Mouse (Mus musculus) stomach, embryonic 15.5 days (tissue): ENCODE data around the gene D5Ertd579e. TPM values are rescaled to one million over a fixed set of nuclear protein-coding genes. Genes with fewer than 3 reads are reported as not detected.

Source experiments
- ATAC-seq: fragments of 200-750 bp; cut with Nextera tagmentation; 2 replicates; pipeline ENCODE4 v1.8.0; 2017; ENCODE audit warnings: low read depth, moderate number of reproducible peaks, moderate TSS enrichment; ENCODE audit not compliant: insufficient read depth, low FRiP score
- H3K27ac ChIP-seq: fragments of 300-500 bp; sonication (generic); 2 replicates; pipeline ENCODE4 v1.5.1; 2015; ENCODE audit warnings: mild to moderate bottlenecking, inconsistent platforms
- H3K27me3 ChIP-seq: fragments of 300-500 bp; sonication (generic); replicated peaks from 2 replicates; pipeline ENCODE4 v1.6.1; 2015; ENCODE audit warnings: inconsistent platforms
- H3K36me3 ChIP-seq: fragments of 300-500 bp; sonication (generic); 2 replicates; pipeline ENCODE4 v1.6.1; 2015; ENCODE audit warnings: inconsistent platforms
- H3K4me1 ChIP-seq: fragments of 300-500 bp; sonication (generic); 2 replicates; pipeline ENCODE4 v1.6.1; 2015; ENCODE audit warnings: inconsistent platforms
- H3K4me2 ChIP-seq: fragments of 300-500 bp; sonication (generic); 2 replicates; pipeline ENCODE4 v1.6.1; 2015; ENCODE audit warnings: mild to moderate bottlenecking, inconsistent platforms
- H3K4me3 ChIP-seq: fragments of 300-500 bp; sonication (generic); replicated peaks from 2 replicates; pipeline ENCODE4 v1.5.1; 2015; ENCODE audit warnings: inconsistent platforms
- H3K9ac ChIP-seq: fragments of 300-500 bp; sonication (generic); 2 replicates; pipeline ENCODE4 v1.6.1; 2015; ENCODE audit warnings: inconsistent platforms
- H3K9me3 ChIP-seq: fragments of 300-500 bp; sonication (generic); 2 replicates; pipeline ENCODE4 v1.6.1; 2016; ENCODE audit warnings: inconsistent platforms
- WGBS: fragments of 180-500 bp; shearing (Covaris S2); methylation state at CpG from one replicate; pipeline ENCODE4 v1.1.7; 2015; 5-methylcytosine and 5-hydroxymethylcytosine counted together
- polyA plus RNA-seq: library from polyadenylated mRNA; unstranded; fragments of >200 nt; fragmentation: Nextera tagmentation; extraction: Ambion mirVana; gene quantifications from 2 replicates; pipeline ENCODE4 v1.2.1, GENCODE M21; 2015

The D5Ertd579e gene
- polyA plus RNA-seq, 1 experiment from 2014 or later, result 20.0 TPM

DNA sequence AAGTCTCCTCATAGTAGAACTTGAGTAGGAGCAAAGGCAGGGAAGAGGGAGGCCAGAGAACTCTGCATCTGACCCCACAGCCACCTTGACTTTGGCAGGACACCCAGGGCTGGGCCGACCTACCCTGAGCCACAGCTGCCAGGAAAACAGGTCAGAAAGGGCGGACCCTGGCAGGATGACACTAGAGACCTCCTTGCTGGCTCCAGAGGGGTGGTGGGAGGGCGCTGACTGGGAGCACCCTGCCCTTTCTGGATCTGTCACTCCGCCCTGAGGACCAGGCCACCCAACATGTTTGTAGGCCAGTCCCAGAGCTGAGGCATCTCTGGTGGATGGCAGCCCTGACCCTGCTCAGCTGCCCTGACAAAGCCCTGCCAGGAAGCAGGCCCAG lies 33.3 kb upstream of the D5Ertd579e start:
- Histone ChIP-seq H3K9ac (no peak overlapping the region), H3K4me2 (no peak overlapping the region), H3K4me1 (0 out of 2 replicates have a peak, but pooled peaks cover 4% of the 10 kb centered on the region), H3K27me3 (no peaks in the 10 kb centered on the region), H3K9me3 (no peaks in the 10 kb centered on the region), H3K36me3 (no peaks in the 10 kb centered on the region), H3K27ac (no peak overlapping the region), H3K4me3 (no peak overlapping the region)
- 78% methylated on average over 4 of the region's 4 CpGs for WGBS
- no peak for ATAC-seq

DNA sequence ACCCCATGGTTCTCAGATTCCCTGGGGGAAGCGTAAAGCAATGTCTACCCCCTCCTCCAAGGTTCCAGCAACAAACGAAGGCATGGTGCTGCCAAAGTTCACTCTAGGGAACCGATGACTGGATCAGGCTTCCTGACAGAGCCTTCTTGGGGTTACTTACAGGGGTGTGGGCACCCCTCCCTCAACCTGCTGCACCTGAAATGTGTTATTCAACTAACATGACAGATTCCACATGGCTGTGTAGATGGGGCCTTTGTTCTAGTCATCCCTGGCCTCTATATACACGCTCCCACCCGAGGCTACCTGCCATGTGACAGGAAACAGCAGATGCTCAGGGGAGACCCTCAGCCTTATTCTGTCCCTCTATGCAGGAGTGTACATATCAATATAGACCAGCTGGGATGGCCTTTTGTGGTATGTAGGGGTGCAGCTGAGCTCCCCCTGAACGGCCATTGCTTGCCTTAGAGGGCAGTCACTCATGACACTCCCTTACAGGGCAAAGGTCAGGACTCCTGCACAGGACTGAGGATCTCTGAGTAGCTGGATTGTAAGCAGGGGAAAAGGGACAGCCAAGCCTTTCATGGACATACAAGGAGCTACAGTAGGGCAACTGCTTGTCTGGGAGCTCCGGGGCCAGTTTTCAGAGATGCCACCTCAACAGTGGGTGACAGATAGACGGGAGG lies 32.7 kb upstream of the D5Ertd579e start:
- Histone ChIP-seq H3K9ac (no peak overlapping the region), H3K27me3 (no peaks in the 10 kb centered on the region)
- ATAC-seq, result peak; percentile 6; the same call in 1 of the 2 replicates

DNA sequence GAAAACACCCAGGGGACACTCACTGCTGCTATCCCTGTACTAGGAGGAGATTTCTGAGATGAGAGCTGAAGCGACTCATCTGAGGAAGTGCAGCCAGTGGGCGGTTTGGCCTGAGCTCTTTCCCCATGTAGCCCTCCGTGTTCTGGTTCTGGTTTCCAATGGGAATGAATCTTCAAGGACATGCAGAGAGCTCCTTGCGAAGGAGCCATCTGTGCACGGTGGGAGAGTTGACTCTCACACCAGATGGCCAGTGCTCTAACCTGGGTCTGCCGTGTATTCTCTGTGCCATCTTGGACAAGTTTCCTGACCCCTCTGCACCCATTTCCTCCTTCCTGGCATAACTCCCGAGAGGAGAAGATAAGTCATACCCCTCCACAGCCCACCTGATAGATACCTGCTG lies 32.0 kb upstream of the D5Ertd579e start:
- H3K27ac ChIP-seq, result no peak overlapping the region
- H3K4me2 ChIP-seq, result no peak overlapping the region
- ATAC-seq, result no peak
- H3K36me3 ChIP-seq, result no peaks in the 10 kb centered on the region
- 0 out of 2 replicates have a peak, but pooled peaks cover 4% of the 10 kb centered on the region for H3K4me1 ChIP-seq
- 68% methylated on average over 7 of the region's 7 CpGs for WGBS
- no peak overlapping the region for H3K9ac ChIP-seq
- H3K4me3 ChIP-seq, result no peak overlapping the region
- no peaks in the 10 kb centered on the region for H3K9me3 ChIP-seq
- H3K27me3 ChIP-seq, result no peaks in the 10 kb centered on the region

More for the DNA sequence above, 32.7 kb upstream of the D5Ertd579e start:
- H3K36me3 ChIP-seq, result no peaks in the 10 kb centered on the region
- WGBS, result 68% methylated on average over 8 of the region's 8 CpGs
- H3K9me3 ChIP-seq, result no peaks in the 10 kb centered on the region
- H3K4me3 ChIP-seq, result no peak overlapping the region
- no peak overlapping the region for H3K27ac ChIP-seq
- no peak overlapping the region for H3K4me2 ChIP-seq
- 0 out of 2 replicates have a peak, but pooled peaks cover 4% of the 10 kb centered on the region for H3K4me1 ChIP-seq

DNA sequence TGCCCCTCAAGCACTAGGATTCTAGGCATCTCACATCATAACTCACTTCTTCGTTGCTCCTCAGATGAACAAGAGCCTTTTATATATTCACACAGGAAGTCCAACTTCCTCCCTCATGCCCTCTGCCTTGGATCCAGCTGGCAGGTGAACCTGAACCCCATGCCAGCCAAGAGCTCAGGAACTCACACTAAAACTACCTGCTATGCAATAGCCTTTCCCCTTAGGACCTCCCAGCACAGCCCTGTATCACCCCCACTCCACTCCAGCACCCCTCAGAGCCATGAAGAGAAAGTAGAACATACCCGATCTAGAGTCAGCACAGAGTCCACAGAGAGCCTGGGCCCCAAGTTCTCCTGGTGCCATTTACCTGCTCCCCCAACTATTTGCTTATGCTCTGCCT lies 31.3 kb upstream of the D5Ertd579e start:
- no peaks in the 10 kb centered on the region for H3K9me3 ChIP-seq
- 0 out of 2 replicates have a peak, but pooled peaks cover 4% of the 10 kb centered on the region for H3K4me1 ChIP-seq
- ATAC-seq, result no peak
- no peaks in the 10 kb centered on the region for H3K27me3 ChIP-seq
- H3K4me3 ChIP-seq, result no peak overlapping the region
- H3K4me2 ChIP-seq, result no peak overlapping the region
- no peak overlapping the region for H3K27ac ChIP-seq
- no peak overlapping the region for H3K9ac ChIP-seq
- H3K36me3 ChIP-seq, result no peaks in the 10 kb centered on the region
- WGBS, result 60% methylated on average over 2 of the region's 2 CpGs

DNA sequence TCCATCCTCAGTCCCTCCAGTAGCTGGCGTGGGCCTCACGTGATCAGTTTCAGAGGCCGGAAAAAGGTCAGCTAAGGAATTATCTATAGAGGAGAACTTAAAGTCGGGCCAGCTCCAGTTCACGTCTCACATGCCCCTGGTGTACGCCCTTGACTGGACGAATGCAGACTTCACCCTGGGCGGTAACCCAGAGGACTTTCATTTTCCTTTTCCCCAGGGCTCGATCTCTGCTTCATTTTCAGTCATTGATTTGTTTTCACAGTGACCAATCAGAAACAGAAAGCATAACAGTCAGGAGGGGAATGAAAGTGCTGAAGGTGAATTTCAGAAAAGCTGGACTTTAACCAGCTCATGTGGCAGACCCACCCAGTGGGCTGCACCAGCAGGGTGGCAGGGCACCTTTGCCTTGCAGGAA lies 30.6 kb upstream of the D5Ertd579e start:
- ATAC-seq, result peak; percentile 61; the same call in 1 of the 2 replicates
- Histone ChIP-seq H3K4me1 (0 out of 2 replicates have a peak, but pooled peaks cover 4% of the 10 kb centered on the region), H3K36me3 (no peaks in the 10 kb centered on the region), H3K4me3 (no peak overlapping the region), H3K27me3 (no peaks in the 10 kb centered on the region), H3K9me3 (no peaks in the 10 kb centered on the region), H3K27ac (peak overlapping the region; percentile 57), H3K9ac (no peak overlapping the region), H3K4me2 (0 out of 2 replicates have a peak overlapping the region, but pooled peaks have one; percentile 2)
- 45% methylated on average over 9 of the region's 9 CpGs for WGBS

DNA sequence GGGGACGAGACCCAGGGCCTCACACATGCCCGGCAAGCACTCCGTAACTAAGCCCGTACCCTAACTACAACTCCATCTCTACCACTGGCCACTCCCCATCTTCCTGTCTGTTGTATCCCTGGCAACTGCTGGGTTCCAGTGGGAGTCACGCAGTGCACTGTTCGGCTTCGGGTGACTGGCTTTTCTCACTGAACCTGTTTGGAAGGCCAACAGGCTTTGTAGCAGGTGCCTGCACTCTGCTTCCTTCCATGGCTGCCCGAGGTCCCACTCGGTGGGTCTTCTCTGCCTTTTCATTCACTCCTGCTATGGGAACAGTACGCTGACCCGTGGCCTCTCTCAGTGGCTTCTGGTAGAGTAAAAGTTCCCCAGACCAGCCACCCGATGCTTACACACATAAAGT lies 30.0 kb upstream of the D5Ertd579e start:
- 52% methylated on average over 12 of the region's 12 CpGs for WGBS
- H3K27me3 ChIP-seq, result no peaks in the 10 kb centered on the region
- no peak overlapping the region for H3K4me3 ChIP-seq
- ATAC-seq, result no peak
- peak overlapping the region; percentile 57; the same call in 1 of the 2 replicates for H3K27ac ChIP-seq
- H3K4me2 ChIP-seq, result 0 out of 2 replicates have a peak overlapping the region, but pooled peaks have one; percentile 2
- H3K4me1 ChIP-seq, result 0 out of 2 replicates have a peak, but pooled peaks cover 4% of the 10 kb centered on the region
- no peaks in the 10 kb centered on the region for H3K36me3 ChIP-seq
- no peak overlapping the region for H3K9ac ChIP-seq
- H3K9me3 ChIP-seq, result no peaks in the 10 kb centered on the region

DNA sequence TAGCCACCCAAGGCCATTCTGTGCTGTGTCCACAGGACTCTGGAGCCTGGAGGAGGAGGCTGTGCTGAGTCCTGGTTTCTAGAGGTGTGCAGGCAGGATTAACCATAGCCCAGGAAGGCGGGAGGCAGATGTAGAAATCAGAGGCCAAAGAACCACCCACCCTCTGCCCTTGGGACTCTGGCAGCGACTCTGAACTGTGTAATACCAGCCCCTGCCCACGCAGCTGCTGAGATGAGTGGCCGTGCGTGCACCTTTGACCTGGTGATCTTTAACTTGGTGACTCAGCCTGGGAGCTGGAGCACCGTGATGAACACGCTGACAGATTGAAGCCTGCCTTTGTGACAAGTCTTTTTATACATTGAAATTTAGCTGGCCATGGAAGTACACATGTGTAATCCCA lies 28.4 kb upstream of the D5Ertd579e start:
- 0 out of 2 replicates have a peak, but pooled peaks cover 4% of the 10 kb centered on the region for H3K4me1 ChIP-seq
- no peak overlapping the region for H3K9ac ChIP-seq
- no peak for ATAC-seq
- no peaks in the 10 kb centered on the region for H3K9me3 ChIP-seq
- H3K36me3 ChIP-seq, result no peaks in the 10 kb centered on the region
- no peaks in the 10 kb centered on the region for H3K27me3 ChIP-seq
- no peak overlapping the region for H3K4me3 ChIP-seq
- no peak overlapping the region for H3K4me2 ChIP-seq
- 59% methylated on average over 7 of the region's 7 CpGs for whole genome bisulfite sequencing
- no peak overlapping the region for H3K27ac ChIP-seq

DNA sequence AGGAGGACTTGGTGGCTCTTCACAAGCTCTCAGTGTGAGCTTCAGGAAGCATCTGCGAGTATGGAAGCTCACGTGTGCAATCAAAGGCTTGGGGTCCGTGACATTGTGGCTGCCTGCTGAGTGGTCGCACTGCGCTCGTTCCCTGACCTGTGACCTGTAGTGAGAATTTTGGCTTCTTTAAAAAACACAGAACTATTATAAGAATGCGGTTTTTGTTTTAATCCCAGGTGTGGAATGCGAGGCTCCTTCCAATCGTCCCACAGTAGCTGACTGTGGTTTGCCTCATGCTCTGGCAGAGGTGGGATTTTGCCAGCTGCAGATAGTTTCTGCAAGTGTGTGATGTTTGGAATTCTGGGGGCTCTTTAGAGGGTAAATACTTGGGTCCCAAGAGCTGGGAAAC lies 27.5 kb upstream of the D5Ertd579e start:
- 80% methylated on average over 9 of the region's 9 CpGs for WGBS
- Histone ChIP-seq H3K4me1 (0 out of 2 replicates have a peak, but pooled peaks cover 4% of the 10 kb centered on the region), H3K27me3 (no peaks in the 10 kb centered on the region), H3K4me3 (no peak overlapping the region), H3K27ac (no peak overlapping the region), H3K36me3 (no peaks in the 10 kb centered on the region), H3K4me2 (no peak overlapping the region), H3K9ac (no peak overlapping the region), H3K9me3 (no peaks in the 10 kb centered on the region)
- no peak for ATAC-seq

DNA sequence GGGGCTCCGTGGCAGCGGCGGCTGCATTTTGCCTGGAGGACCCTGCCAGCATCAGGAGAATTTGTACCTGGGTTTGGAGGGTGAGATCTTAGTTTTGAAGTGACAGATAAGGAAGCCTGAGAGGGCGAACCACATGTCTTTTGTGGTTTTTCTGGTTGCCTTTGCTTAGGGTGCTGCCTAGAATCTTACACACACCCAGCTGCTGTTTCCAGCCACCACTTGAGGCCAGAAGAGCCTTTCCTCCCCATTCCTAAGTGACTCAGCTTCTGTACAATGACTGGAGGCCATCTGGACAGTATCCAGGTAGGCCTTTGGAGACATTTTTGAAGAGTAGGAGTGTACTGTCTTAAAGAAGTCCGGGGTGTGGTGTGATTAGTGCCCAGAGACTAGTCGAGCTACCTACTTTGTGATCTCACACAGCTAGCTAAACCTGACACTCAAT lies 26.6 kb upstream of the D5Ertd579e start:
- Histone ChIP-seq H3K36me3 (no peaks in the 10 kb centered on the region), H3K27ac (peak overlapping the region; percentile 49; the same call in 1 of the 2 replicates), H3K4me1 (0 out of 2 replicates have a peak, but pooled peaks cover 4% of the 10 kb centered on the region), H3K27me3 (no peaks in the 10 kb centered on the region), H3K4me3 (no peak overlapping the region), H3K9me3 (no peaks in the 10 kb centered on the region), H3K4me2 (no peak overlapping the region), H3K9ac (no peak overlapping the region)
- WGBS, result 71% methylated on average over 6 of the region's 6 CpGs
- no peak for ATAC-seq

DNA sequence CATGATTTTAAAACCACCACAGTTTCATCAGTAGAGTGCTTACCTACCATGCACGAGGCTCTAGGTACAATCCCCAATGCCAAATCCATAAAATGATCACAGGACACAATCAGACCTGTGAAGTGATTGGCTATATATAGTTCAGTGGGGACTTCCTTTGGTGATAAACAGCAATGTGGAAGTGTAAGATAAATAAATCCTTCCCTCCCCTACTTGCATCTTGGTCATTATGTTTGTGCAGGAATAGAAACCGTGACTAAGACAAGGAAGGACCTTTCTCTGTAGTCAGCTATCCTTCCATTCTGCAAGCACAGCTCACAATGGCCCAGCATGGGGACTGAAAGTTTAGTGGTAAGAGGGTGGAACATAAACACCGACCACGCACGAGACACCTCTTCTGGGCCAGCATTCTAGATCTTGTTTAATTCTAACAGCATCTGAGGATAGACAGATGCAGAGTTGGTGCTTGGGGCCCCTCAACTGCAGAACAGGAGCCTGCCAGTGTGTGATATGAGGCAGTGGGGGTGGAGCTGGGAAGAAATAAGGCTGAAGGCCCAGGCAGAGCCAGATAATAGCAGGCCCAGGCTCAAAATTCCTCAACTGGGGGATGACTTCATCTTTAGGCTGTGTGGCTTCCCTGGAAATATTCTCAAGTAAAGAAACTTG lies 25.0 kb upstream of the D5Ertd579e start:
- Histone ChIP-seq H3K4me1 (0 out of 2 replicates have a peak, but pooled peaks cover under 1% of the 10 kb centered on the region), H3K27ac (no peak overlapping the region), H3K4me2 (no peak overlapping the region), H3K9ac (no peak overlapping the region), H3K4me3 (no peak overlapping the region), H3K27me3 (no peaks in the 10 kb centered on the region), H3K9me3 (no peaks in the 10 kb centered on the region), H3K36me3 (no peaks in the 10 kb centered on the region)
- ATAC-seq, result peak; percentile 84
- 55% methylated on average over 5 of the region's 5 CpGs for WGBS

DNA sequence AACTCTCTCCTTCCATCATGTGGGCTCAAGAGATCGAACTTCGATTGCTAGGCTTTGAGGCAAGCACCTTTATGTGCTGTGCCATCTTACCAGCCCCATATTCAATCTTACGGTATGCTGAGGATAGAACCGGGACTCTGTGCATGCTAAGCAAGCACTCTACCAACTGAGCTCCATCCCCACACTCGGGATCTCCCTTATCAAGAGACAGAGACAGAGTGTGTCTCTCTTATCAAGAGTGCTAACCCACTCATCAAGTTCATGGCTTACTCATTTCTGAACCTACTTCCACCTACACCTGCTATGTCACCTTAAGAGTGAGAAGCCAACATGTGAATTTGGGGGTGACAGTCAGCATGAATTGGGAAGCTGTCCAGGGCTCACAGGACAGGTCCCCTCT lies 24.4 kb upstream of the D5Ertd579e start:
- Histone ChIP-seq H3K36me3 (no peaks in the 10 kb centered on the region), H3K9me3 (no peaks in the 10 kb centered on the region), H3K27me3 (no peaks in the 10 kb centered on the region), H3K27ac (no peak overlapping the region), H3K4me2 (no peak overlapping the region), H3K4me1 (no peaks in the 10 kb centered on the region), H3K9ac (no peak overlapping the region), H3K4me3 (no peak overlapping the region)
- peak; percentile 41; the same call in 1 of the 2 replicates for ATAC-seq
- WGBS, result 81% methylated on average over 5 of the region's 5 CpGs

DNA sequence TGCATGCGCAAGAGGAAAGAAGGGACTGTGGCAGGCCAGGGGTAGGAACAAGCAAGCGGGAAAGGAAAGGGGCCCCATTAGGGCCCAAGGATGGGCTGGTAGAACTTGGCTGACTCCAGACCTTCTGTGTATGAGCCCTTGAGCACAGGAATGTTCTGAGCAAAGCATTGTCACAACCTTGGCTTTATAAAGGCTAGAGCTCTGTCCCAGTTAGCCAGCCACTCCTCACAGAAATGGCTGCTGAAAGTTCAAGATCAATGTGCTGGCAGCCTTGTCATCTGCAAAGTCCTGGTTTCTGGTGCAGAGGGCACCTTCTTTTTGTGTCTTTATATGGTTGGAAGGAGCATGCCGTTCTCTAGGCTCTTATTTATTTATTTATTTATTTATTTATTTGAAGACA lies 23.8 kb upstream of the D5Ertd579e start:
- Histone ChIP-seq H3K4me1 (no peaks in the 10 kb centered on the region), H3K27me3 (no peaks in the 10 kb centered on the region), H3K36me3 (no peaks in the 10 kb centered on the region), H3K27ac (no peak overlapping the region), H3K4me2 (no peak overlapping the region), H3K9ac (no peak overlapping the region), H3K9me3 (no peaks in the 10 kb centered on the region), H3K4me3 (no peak overlapping the region)
- ATAC-seq, result no peak
- 84% methylated on average over 3 of the region's 3 CpGs for WGBS
